Mouse (Mus musculus): ENCODE measurements around the gene Arpc1a.
"Not testable (repeated sequence)": the region's sequence is repeated elsewhere in the genome, so short reads cannot be mapped to it uniquely, and the experiment has no call there.

DNA sequence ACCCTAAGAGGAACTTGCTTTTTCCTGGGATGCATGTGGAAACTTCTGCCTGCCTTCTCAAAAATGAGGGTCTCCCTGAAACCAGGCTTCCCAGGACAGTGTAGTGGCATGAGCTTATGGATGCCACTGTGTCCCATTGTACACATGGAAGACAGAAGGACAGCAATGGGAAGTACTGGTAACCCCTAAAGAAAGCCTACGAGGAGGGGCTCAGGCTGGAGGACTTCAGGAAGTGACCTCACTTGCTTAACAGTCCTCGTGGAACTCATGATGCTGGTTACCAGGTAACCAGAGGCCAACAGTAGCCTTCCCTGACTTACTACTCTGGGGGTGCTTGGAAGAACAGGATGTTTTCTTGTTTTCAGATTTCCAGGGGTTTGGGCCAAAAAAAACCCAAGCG is 40.9 kb upstream of the Arpc1a start, which contains the start of gene 1700018F24Rik:
- TF ChIP-seq MAFK (IDR thresholded peaks at IDR 0.05; ENCODE audit: insufficient read depth, low read depth, low read length); ZNF384 (IDR thresholded peaks at IDR 0.05; ENCODE audit: low read depth, low read length); HCFC1 (IDR thresholded peaks at IDR 0.05; ENCODE audit: borderline replicate concordance, insufficient read depth, low read length); ZC3H11A (IDR thresholded peaks at IDR 0.05; ENCODE audit: borderline replicate concordance, low read depth, low read length); CHD2 (IDR thresholded peaks at IDR 0.05; ENCODE audit: low read depth, low read length): not testable (repeated sequence)
